Mouse (Mus musculus): ENCODE results near the gene Med19.
"Not testable (repeated sequence)": the region's sequence is repeated elsewhere in the genome, so short reads cannot be mapped to it uniquely, and the experiment has no call there.

- not testable (repeated sequence) for TF ChIP-seq CTCF (IDR thresholded peaks at IDR 0.05; ENCODE audit: extremely low read depth, insufficient read length, insufficient replicate concordance, low read depth, low read length); POLR2A (IDR thresholded peaks at IDR 0.05; ENCODE audit: low read depth, low read length)
Observed at GRCm38 (mm10) chr2:84671535-84671934, 6.7 kb upstream of the Med19 start.
